Mouse (Mus musculus): ENCODE measurements at regions not wholly inside any gene's neighbourhood (a gene's known extent, or its start where the extent isn't known, plus 50 kb on each side); places are given as distances from the start of the nearest gene placed in this dataset.

DNA sequence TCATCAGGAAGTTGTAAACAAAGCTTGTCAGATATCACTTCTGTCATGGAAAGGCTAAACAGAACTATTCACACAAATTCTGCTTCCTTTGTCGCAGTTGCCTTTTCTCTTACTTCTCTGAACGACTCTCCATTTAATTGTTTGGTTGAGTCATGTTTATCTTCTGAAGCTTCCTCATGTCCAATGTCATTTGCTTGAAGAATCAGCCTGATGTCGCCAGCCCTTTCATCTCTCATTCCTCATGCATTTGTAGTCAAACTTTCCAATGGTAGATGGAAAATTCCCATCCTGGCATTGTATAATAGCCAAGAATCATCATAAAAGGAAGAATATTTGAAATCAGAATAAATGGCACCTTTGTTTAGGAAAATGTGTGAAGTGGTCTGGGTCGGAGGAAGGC lies 225.6 kb upstream of the Pde3a start:
- TF ChIP-seq EP300 (IDR thresholded peaks at IDR 0.05; ENCODE audit: low read depth in 1 of 2, low read length in 2 of 2) (no peak), CTCF (IDR thresholded peaks at IDR 0.05 in 2 of 3, conservative IDR thresholded peaks at IDR 0.05 in 1 of 3; ENCODE audit: control insufficient read depth in 1 of 3, insufficient read depth in 1 of 3, low read depth in 2 of 3, low read length in 3 of 3, poor library complexity in 1 of 3, severe bottlenecking in 1 of 3) (no peak), ZNF384 (IDR thresholded peaks at IDR 0.05; ENCODE audit: low read depth, low read length) (no peak), E2F4 (IDR thresholded peaks at IDR 0.05; ENCODE audit: borderline replicate concordance, low read depth, low read length) (no peak), POLR2AphosphoS2 (IDR thresholded peaks at IDR 0.05; ENCODE audit: low read length) (no peak), MAX (IDR thresholded peaks at IDR 0.05; ENCODE audit: low read length) (no peak), ZC3H11A (IDR thresholded peaks at IDR 0.05; ENCODE audit: low read depth, low read length) (no peak), POLR2A (IDR thresholded peaks at IDR 0.05; ENCODE audit: control insufficient read depth in 1 of 2, insufficient read depth in 1 of 2, low read depth in 1 of 2, low read length in 2 of 2, poor library complexity in 1 of 2) (no peak), ETS1 (IDR thresholded peaks at IDR 0.05; ENCODE audit: low read depth, low read length) (no peak), KAT2A (conservative IDR thresholded peaks at IDR 0.05; ENCODE audit: low read depth, low read length) (no peak), GATA1 (IDR thresholded peaks at IDR 0.05; ENCODE audit: low read depth, low read length) (no peak), SIN3A (IDR thresholded peaks at IDR 0.05; ENCODE audit: low read length) (no peak), CHD1 (IDR thresholded peaks at IDR 0.05; ENCODE audit: low read depth, low read length) (no peak)

All from MEL (cell line).